Mouse (Mus musculus) ES-Bruce4 (cell line): Measurements from ENCODE around the gene Cacng2.

Experiments
- CTCF ChIP-seq: IDR thresholded peaks from one replicate; pipeline ENCODE4 v1.8.1; 2011; ENCODE audit warnings: low read depth, low read length
- EP300 ChIP-seq: IDR thresholded peaks from 2 replicates; pipeline ENCODE4 v1.6.1; 2011; ENCODE audit warnings: low read depth, low read length; ENCODE audit not compliant: insufficient read depth
- POLR2A ChIP-seq: IDR thresholded peaks from one replicate; pipeline ENCODE4 v1.8.1; 2011; ENCODE audit warnings: low read length; ENCODE audit not compliant: insufficient read depth

GRCm38 (mm10) chr15:78073109-78073508, 46.7 kb downstream of the Cacng2 start:
- TF ChIP-seq EP300: no peak
- TF ChIP-seq CTCF: no peak
- TF ChIP-seq POLR2A: no peak
